Mouse (Mus musculus) heart, postnatal 25 days (tissue): ENCODE data around the gene Dnah14. TPM values are rescaled to one million over a fixed set of nuclear protein-coding genes. Genes with fewer than 3 reads are reported as not detected.

ENCODE experiments used
- DNase-seq: peaks from one replicate; pipeline ENCODE4 v3.0.0; 2022; ENCODE audit warnings: low spot score
- intact Hi-C: fragments of 180-260 bp; cut with DNase I; formaldehyde crosslinking; loops from one replicate; pipeline ENCODE4 v1.15.1; 2025
- total RNA-seq, 2 experiments: library from RNA; stranded (reverse); gene quantifications; 2 replicates each; pipeline ENCODE4 v1.2.3; 2021

Dnah14 gene
- total RNA-seq, 2 experiments from 2014 or later, result not detected

DNA sequence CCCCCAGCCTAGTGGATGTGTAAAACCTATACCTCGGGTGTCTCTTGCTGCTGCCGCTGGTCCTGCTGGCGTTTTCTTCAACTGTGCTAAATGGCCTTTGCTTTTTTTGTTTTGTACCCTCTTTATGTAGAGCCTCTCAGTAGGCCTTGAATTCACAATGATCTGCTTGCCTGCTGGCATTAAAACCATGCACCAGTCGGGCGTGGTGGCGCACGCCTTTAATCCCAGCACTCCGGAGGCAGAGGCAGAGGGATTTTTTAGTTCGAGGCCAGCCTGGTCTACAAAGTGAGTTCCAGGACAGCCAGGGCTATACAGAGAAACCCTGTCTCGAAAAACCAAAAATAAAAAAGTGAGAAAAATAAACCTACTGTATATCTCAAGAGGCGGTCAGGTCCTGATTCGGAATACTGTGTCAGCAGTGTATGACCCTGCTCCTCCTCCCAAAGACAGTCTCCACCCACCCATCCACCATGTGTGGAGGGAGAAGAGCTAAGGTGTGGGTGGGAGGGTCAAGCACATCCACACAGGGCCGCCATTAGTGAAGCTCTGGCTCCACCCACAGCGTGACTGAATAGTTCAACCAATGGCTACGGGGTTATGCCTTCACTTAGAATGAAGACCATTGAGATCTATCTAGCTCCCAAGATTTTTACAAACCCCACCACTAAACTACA is 268.7 kb downstream of the Dnah14 start:
- intact Hi-C loops, result loop anchor here (5.0 kb wide), 1 partner anchor 37 kb away; no protein-coding TSS in a partner anchor
- no peak for DNase-seq

DNA sequence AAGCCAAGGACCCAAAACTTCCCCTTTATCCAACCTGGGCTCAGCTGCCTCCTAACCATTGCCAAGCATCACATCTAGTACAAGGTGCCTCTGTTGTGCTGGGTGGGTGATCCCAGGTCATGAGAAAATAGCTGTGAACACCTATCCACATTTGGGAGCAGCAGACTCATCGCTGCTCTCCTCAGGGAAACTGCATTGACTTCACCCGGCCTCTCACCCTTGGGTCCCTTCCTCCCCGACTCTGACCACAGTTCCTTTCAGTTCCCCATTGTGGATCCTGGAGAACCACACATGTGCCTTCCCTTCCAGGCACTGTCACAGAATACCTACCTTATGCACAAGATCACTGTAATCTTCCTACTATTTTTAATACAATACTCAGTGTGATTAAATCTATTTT is 269.4 kb downstream of the Dnah14 start:
- DNase-seq, result no peak
- intact Hi-C loops, result no loop called here

DNA sequence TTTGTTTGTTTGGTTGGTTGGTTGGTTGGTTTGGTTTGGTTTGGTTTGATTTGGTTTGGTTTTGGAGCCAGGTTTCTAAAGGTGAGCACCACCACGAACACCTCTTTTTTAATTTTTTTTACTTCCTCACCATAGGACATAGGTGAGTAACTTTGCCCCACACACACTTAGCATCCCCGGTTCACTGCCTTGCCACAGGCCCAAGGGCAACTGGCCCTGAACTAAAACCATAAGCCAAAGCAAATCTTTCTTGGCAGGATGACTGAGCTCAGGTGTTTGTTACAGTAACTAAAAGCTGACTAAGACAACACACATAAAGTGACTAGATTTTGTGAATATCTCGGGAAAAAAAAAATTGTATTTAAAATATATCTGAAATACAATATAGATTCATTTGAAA is 271.0 kb downstream of the Dnah14 start:
- DNase-seq, result no peak

DNA sequence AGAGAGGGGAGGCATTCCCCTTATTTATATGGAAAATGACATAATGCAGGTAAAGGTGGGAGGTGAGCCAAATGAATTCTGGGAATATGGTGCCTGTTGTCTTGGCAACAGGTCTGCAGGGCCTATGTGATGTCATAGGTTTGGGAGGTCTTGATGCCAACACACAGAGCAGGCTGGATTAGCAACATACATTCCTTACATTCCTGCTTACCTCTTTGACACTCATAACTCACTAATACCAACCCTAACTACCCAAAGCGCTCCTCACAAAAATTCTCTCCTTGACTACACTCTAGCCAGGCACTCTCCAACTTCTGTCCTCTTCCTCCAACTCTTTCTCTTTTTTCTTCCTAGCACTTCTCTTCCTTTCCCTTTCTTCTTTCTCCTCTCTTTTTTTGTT is 271.9 kb downstream of the Dnah14 start:
- intact Hi-C loops, result no loop called here
- no peak for DNase-seq

More for the DNA sequence above, 271.0 kb downstream of the Dnah14 start:
- intact Hi-C loops, result no loop called here

DNA sequence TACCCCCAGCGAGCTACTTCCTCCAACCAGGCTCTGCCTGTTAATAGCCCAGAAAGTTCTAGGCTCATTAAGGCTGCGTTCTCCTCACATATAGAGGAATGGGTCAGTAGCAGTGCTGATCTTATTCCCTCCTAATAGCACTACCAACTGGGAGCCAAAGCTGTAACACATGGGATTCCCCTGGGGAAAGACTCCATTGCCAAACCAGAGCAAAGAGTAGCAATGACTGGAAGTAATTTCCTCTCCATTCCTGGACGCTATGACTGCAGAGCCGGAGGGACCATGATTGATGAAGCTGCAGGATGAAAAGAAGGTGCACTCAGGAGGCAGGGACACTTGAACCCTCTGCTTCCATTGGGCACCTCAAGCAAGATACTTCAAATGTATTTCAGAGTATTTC is 274.1 kb downstream of the Dnah14 start:
- no peak for DNase-seq
- intact Hi-C loops, result no loop called here

DNA sequence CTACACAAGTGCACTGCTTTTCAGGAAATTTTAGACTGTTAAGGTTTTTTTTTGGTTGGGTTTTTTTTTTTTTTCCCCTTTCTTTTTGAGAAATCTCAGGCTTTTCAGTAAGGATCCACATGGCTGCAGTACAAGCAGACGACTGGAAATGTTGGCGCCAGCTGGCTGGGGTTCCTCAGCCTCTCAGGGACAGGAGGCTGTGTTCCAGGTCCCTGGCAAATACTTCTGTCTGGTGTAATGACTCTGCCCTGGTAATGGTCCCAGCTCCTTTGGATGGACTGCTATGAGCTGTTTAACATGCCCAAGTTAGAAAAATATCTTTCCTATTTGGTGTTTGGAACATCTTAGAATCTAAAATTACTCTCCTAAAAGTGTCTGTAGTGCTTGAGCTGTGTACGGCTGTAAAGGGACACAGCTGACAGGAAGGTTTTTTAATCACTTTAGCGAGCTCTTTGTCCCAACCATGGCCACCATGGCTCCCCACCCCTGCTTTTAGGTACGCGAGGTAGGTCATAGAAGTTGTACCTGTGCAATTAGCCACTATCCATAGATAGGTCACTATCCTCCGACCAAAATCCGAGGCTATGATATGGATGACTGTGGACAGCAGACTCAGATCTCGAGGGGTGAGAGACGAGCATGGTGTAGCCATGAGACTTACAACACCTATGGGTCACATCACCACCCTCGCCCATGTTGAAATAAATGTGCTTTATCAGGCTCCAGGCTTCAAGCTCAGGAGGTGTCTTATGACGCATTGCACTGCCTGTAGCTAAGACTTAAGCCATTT is 275.4 kb downstream of the Dnah14 start:
- intact Hi-C loops, result no loop called here
- peak; percentile 60 for DNase-seq

DNA sequence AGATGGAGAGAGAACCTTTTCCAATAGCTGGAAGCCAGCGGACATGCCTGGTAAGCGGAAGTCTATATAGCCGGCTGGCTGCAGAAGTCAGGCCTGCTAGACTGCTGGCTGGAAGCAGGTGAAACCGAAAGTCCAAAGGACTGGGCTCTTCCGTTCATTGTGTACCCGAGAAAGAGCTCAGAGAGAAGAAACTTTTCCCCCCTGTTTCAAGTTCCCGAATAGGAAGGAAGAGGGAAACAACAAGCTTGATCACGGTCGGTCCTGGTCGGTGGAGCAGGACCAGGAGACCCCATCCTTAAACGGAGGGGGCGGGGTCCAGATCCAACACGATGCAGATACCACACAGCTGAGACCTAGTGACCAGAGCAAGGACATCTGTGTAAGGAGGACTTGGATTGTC is 276.1 kb downstream of the Dnah14 start:
- DNase-seq, result no peak
- intact Hi-C loops, result no loop called here

DNA sequence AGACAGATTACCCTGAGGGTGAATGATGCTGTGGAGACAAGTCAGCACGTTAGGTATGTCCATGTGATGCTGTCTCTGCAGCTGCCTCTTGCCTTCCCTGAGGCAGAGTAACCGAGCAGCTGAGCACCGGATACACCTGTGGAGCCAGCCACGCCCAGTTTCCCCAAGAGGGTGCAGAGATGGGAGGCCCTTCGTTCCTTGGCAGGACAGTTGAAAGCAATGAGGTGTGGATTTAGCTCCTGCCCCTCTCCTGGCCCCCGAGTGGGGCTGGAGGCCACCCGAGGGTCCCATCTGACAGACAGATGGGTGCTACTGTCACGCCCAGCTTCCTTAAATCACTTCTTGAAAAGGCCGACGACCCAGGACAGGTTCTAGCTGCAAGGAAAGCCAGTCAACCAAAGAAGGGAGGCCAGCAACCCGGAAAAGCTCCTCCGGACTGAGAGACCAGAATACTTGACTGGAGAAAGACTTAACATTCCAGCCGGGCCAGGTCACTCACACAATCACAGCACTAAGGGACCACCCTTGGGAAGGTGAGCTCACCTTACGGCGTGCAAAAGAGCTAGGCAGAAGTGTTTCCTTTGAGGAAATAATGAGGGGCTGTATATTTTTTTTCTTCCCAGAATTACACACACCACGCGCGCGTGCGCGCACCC is 276.9 kb downstream of the Dnah14 start:
- DNase-seq, result peak; percentile 42
- intact Hi-C loops, result no loop called here

DNA sequence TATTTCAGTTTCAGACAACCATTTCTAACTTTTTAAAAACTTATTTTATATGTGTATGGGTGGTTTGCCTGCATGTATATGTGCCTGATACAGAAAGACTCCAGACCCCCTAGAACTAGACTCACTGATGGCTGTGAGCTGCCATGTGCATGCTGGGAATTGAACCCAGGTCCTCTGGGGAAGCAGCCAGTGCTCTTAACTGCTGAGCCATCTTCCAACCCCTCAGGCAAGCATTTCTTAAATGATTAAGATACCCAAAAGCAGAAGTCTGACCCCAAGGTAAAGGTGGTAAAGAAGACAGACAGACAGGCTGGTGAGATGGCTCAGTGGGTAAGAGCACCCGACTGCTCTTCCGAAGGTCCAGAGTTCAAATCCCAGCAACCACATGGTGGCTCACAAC is 278.5 kb downstream of the Dnah14 start:
- no peak for DNase-seq
- intact Hi-C loops, result no loop called here

DNA sequence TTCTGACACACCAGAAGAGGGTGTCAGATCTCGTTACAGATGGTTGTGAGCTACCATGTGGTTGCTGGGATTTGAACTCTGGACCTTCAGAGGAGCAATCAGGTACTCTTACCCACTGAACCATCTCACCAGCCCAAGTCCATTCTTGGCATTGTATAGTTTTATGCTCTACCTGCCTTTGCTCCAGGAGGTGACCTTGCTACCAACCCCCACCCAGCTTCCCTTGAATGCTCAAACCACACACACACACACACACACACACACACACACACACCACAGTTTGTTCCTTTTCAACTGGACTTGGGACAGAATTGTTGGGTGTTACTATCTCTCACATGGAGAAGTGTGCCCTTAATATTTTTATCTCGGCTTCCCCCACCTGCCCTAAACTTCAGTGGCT is 280.0 kb downstream of the Dnah14 start:
- no peak for DNase-seq
- intact Hi-C loops, result no loop called here

DNA sequence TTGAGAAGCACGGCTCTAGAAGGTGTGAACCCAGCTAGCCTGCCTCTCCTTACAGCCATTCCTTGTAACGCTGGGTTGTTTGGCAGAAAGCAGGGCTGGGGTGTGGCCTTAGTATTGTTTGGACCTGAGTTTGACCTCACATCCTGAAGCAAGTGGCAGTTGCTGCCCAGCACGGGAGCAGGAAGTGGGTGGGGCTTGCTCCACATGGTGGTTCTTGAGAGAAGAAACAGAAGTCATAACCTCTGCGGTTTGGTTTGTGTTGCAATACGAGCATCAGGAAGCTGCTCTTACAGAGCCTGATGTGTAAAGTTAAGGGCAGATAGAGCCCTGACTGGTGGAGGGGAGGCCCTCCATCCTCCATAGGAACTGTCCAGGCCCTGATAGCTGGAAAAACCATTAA is 284.3 kb downstream of the Dnah14 start:
- intact Hi-C loops, result no loop called here
- DNase-seq, result peak; percentile 79

DNA sequence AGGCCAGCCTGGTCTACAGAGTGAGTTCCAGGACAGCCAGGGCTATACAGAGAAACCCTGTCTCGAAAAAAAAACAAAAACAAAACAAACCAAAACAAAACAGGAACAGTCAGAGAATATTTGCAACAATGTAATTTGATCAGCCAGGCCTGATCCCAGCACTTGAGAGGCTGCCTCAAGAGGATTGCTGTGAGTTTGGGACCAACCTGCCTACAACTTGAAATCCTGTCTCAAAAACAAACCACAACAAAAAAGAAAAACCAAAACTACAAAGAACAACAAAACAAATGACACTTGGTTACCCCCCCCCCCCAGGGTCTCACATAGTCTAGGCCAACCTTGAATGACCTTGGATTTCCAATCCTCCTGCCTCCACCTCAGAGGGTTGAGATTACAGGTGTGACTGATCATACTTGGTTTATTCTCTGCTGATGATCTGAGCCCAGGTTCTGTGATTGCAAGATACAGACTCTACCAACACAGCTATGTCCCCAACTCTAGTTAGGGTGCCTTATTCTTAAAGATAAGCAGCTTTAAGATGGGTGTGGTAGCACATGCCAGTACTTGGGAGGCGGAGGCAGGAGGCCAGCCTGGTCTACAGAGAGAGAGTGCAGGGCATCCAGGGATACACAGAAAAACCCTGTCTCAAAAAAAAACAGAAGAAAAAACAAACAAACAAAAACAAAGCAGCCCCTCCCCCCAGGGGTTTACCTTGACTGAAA is 285.0 kb downstream of the Dnah14 start:
- intact Hi-C loops, result no loop called here
- no peak for DNase-seq

DNA sequence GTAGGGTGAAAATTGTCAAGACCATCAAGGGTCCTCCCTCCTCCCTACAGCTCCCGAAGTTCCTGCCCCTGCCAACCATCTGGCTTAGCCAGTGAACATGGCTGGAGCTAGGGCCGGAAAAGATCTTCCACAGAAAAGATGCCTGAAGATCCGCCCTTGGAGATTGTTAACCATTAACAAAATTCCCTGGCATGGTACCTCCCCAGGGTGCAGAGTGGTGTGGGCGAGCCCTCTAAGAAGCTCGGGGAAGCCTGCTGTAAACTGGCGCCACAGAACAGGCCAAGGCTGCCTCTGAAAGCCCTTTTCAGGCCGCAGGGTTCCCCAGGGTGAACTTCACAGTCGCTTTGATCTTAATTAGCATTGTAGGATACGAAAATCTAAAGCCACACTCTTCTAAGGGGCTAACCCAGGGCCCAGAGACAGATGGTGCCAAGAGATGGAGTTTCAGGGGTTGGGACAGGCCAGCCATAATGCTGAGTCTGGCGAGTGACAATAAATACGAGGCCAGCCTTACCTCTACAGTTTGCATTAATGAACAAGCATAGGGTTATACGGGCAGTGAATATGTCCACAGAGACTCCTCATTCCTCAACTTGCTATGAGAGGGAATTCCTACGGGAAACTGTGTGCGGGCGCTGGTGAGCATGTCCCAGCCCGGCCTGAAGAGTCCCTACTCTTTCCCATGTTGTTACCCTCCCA is 286.5 kb downstream of the Dnah14 start:
- DNase-seq, result no peak
- intact Hi-C loops, result no loop called here

DNA sequence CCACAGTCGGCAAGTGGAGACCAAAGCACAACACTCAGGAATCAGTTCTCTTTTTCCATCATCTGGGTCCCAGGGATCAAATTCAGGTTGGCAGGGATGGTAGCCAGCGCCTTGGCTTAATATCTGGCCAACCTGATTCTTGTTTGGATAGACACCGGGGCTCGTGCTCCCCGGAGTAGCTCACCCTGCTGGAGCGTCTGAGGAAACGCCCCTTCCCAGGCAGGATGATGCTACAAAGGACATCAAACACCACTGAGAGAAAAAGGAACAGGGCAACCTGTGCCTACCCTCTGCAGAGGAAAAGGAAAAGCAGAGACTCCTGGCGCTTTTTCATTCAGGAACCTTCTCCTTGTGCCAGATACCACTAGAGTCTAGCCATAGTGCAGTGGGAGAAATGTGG is 287.1 kb downstream of the Dnah14 start:
- intact Hi-C loops, result no loop called here
- DNase-seq, result no peak

Other genes starting within 250 kb of the Dnah14 start
- gene Cnih3, start 223.9 kb upstream of the Dnah14 start, total RNA-seq, result not detected
- not detected for gene Ccdc121, start 65.1 kb upstream of the Dnah14 start, total RNA-seq